Mouse (Mus musculus) splenic B cell, adult 2 months (primary cell): ENCODE measurements around the gene Txn1.

Experiments used
- DNase-seq: peaks from one replicate; pipeline ENCODE4 v3.0.0-alpha.2; 2011; ENCODE audit warnings: low read depth, low spot score
- H3K27me3 ChIP-seq: 2 replicates; pipeline ENCODE4 v1.6.1; 2012; ENCODE audit warnings: mild to moderate bottlenecking, low read length, moderate library complexity, mixed read lengths; ENCODE audit not compliant: control insufficient read depth, poor library complexity, insufficient read depth, severe bottlenecking
- H3K36me3 ChIP-seq: 2 replicates; pipeline ENCODE4 v1.6.1; 2012; ENCODE audit warnings: mild to moderate bottlenecking, low read length, moderate library complexity, mixed read lengths; ENCODE audit not compliant: control insufficient read depth, poor library complexity, insufficient read depth, severe bottlenecking

Txn1 gene

DNA sequence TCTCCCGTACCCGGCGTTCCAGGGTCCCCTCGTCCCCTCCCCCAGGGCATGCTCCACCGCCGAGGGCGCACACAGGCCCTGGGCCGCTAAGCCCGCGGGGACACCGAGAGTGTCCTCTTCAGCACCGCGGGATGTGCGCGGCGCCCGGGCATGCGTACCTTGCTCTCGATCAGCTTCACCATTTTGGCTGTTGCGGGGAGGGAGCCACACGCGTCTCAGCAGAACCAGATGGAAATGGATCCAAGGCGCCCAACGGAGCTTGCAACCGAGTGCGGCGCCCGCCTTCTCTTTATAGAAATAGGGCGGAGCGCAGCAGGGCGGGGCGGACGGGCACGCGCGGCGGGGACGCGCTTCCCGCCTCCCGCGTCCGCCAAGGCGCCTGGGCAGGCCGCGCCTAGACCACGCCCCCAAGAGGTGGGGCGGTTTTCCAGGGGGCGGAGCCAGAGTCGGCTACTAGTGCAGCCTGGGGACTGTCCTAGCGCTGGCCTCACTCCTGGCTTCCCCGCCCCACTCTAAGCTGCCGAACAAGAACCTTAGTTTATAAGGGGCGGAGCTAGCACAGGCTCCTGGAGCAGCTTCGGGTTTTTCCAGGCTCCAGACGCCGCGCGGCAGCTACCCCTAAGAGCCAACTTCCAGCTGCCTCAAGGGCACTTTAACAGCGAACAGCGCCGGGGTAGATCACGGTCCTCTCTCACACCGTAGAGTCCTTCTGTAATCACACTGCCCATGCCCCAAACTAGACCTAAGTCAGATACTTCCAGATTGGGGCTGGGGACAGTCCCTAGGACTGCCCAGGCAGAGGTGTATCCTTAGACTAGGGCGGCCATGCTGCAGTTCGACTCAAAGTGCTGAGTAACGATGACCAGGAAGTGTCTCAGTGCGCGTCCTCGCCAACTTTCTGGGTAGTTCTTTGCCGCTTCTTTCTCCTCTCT, at the start of gene Txn1:
Txn1 (minus strand) TSS at position 383 of the 932 bp plus-strand sequence.
- no peaks in the 10 kb centered on the region for H3K27me3 ChIP-seq
- peak; percentile 96 for DNase-seq
- H3K36me3 ChIP-seq = no peaks in the 10 kb centered on the region

DNA sequence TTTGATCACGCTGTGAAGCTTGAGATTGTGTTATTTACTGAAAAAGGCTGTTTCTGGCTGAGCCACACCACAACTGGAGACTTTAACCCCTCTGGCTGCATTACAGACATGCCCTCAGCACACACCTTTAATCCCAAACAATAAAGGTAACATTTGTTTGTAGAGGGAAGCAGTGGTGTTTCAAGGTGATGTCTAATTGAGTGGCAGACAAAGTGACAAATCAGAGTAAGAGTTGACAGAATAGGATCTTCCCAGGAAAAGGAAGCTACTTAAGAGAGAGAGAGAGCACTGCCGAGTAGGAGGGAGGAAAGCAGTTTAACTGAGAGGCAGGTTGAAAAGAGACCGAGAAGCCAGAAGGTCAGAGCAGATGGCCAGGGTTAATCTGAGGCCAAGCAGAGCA, 47.3 kb upstream of the Txn1 start:
- no peaks in the 10 kb centered on the region for H3K27me3 ChIP-seq
- DNase-seq = no peak
- no peaks in the 10 kb centered on the region for H3K36me3 ChIP-seq

DNA sequence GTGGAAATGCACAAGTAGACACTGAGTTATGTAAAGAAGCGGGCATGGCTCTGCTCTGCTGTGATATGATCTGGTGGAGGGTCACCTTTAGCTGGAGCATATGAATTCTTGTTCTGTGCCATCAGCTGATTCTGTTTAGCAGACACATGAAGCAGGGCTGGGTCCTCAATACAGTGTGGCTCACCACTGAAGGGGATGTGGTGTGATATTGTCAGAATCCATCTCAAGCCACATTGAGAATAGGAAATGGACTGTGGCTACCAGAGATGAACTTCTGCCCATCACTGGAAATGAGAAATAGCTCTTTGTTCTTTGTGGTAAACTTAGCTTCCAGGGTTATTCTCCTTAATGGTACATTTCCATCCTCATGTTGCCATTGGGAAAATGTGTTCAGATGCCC, 35.2 kb upstream of the Txn1 start:
- Histone ChIP-seq H3K27me3 (no peaks in the 10 kb centered on the region), H3K36me3 (no peaks in the 10 kb centered on the region)
- no peak for DNase-seq

DNA sequence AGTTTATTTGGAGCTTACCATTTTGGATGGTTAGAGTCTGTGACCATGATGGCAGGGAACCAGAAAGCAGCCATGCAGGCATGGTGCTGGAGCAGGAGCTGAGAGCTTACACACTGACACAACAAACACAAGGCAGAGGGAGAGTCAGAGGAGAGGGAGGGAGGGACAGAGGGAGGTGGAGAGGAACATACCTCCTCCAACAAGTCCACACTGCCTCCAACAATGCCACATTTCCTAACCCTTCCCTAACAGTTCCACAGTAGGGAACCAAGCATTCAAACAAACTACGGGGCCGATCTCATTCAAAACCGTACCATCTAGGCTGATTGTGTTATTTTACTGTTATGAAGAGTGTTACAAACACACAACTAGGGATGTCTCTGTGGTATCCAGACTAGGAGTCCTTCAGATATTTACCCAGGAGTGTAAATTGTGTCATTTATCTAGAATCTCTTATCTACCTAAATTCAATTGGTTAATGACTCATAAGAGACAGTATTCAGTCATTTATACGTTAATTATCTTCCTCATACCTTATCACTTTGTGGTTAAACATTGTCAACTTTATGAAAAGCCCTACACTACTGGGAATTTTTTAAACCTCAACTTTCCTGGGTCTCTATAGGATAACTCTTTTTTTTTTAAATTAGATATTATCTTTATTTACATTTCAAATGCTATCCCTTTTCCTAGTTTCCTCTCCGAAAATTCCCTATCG, 18.3 kb upstream of the Txn1 start:
- no peaks in the 10 kb centered on the region for H3K27me3 ChIP-seq
- no peak for DNase-seq
- no peaks in the 10 kb centered on the region for H3K36me3 ChIP-seq

DNA sequence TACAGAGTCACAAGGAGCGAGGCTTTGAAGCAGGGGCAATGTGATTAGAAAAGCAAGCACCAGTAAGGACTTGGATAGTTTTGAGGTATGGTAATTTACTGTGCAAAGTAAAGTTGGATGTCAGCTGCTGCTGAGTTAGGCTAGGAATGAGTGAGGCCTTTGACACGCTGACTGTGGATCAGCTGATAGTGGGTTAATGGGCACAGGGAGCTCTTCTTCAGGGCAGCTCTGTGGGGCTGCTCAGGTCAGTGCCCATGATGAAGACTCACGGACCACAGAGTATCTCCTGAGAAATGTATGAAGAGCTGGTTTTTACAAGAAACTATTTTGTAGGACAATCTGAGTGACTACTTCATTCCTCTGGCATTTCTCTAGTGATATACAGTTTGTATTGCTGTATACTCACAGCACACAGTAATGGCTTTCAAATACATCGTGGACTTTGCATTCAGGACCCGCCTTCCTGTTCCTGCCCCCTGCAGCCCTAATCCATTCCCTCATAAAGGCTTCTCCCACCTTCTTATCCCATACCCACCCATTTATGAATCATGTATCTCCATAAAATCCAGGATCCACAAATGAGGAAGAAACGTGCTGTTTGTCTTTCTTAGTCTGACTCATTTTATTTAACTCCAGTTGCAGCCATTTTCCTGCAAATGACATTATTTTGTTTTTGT, 17.5 kb upstream of the Txn1 start:
- no peak for DNase-seq
- Histone ChIP-seq H3K27me3 (no peaks in the 10 kb centered on the region), H3K36me3 (no peaks in the 10 kb centered on the region)

DNA sequence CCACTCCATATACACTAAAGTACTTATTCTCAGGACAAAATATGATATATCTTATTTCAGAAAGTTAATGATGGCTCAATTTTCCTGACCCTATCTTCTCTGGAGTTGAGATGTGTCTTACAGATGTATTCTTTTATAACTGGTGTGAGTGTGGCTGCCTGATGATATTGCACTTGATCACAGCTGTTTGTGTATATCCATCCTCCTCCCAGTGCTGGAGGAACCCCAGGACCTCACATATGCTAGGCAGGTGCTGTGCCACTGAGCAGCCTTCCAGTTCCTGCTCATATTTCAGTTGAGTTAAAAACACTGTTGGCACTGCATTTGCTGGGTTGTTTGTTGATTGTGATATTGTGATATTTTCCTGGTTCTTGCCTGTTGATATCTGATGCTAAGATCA, 14.1 kb upstream of the Txn1 start:
- no peak for DNase-seq
- H3K27me3 ChIP-seq = no peaks in the 10 kb centered on the region
- H3K36me3 ChIP-seq = no peaks in the 10 kb centered on the region

DNA sequence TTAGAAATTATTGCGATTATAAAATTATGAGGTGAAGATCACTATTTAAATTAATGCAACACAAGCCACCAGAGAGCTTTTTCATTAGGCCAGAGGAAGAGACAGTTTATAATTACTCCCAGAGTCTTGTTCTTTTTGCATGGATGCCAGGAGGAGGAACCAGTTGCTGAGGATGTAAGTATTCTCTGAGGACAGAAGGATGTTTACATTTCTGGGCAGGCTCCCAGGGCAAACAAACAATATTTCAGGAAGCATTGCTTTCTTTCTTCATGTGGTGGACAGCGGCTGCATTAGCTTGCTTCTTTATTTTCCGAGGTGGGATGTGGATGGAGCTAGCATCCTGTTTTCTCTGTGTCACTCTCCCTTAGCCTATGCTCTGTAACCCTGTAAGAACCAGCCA, 11.0 kb upstream of the Txn1 start:
- no peaks in the 10 kb centered on the region for H3K36me3 ChIP-seq
- DNase-seq = no peak
- no peaks in the 10 kb centered on the region for H3K27me3 ChIP-seq

DNA sequence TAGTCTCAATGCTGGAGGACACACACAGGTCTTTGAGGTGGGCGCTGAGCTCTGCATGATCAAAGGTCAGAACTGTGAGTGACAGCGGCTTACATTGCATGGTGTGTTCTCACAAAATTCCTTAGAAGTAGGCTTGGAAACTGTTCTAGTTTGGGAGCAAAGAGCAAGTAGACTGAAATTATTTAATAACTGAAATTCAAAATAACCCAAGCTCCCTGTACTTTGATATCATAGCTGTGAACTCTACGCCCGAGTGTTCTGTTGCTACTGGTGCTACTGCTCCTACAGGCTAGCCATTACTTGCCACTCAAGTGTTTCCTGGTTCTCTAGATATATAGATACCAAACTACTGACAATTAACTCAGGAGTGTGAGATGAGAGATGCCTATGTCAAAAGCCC, 9.3 kb upstream of the Txn1 start:
- Histone ChIP-seq H3K27me3 (no peaks in the 10 kb centered on the region), H3K36me3 (no peaks in the 10 kb centered on the region)
- no peak for DNase-seq

DNA sequence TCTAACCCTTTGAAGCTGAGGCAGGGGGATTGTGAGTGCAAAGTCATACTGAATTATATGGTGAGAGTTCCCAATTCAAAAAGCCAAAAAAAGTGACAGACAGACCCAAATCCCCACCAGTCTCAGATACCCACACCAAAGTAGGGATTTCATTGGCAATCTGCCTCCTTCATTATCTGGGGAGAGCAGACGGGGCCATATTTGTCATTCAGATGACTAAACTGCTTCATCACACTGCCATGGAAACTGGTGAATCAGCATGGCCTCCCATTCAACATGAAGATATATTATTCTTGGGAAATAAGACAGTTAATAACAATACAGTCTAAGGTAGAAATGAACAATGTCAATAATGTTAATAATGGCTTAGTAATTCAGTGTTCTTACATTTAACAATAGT, 7.9 kb upstream of the Txn1 start:
- H3K27me3 ChIP-seq = no peaks in the 10 kb centered on the region
- H3K36me3 ChIP-seq = no peaks in the 10 kb centered on the region
- no peak for DNase-seq

DNA sequence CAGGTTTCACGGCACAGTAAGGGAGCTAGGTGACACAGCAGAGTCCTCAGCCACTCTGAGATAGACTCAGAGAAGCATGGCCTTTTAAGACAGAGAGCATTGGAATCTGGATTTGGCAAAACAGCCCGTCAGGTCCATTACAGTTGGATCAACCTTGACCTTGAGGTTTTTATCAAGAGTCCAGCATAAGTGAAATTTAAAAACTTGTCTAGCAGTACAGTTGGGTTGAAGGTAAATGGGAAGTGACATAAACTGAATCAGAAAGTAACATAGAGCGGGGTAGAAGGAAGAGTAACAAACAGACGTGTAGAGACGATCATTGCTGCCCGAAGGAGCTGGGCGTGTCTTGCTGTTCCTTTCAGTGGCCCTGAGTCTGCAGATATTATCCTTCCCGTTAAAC, 2.8 kb upstream of the Txn1 start:
- H3K27me3 ChIP-seq = no peaks in the 10 kb centered on the region
- DNase-seq = no peak

DNA sequence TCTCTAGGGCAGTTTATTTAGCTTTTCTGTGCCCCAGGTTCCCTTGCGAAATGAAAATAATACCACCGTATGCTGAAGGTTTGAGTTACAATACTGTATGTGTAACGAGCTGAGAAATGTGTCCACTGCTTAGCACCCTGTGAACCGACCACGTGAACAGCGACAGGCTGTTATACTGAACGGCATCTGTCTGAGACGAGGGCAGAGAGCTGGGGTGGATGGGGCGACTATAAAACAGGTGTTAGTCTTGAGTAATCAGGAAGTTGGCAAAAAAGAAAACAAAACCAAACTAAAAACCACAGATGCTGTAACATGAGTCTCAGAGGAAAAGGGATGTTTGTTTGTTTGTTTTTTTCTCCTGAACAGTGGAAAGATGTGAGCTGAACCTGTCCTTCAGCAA, 1.9 kb upstream of the Txn1 start:
- H3K36me3 ChIP-seq = no peaks in the 10 kb centered on the region
- DNase-seq = peak; percentile 52
- no peaks in the 10 kb centered on the region for H3K27me3 ChIP-seq

More for the DNA sequence above, 2.8 kb upstream of the Txn1 start:
- H3K36me3 ChIP-seq = no peaks in the 10 kb centered on the region

DNA sequence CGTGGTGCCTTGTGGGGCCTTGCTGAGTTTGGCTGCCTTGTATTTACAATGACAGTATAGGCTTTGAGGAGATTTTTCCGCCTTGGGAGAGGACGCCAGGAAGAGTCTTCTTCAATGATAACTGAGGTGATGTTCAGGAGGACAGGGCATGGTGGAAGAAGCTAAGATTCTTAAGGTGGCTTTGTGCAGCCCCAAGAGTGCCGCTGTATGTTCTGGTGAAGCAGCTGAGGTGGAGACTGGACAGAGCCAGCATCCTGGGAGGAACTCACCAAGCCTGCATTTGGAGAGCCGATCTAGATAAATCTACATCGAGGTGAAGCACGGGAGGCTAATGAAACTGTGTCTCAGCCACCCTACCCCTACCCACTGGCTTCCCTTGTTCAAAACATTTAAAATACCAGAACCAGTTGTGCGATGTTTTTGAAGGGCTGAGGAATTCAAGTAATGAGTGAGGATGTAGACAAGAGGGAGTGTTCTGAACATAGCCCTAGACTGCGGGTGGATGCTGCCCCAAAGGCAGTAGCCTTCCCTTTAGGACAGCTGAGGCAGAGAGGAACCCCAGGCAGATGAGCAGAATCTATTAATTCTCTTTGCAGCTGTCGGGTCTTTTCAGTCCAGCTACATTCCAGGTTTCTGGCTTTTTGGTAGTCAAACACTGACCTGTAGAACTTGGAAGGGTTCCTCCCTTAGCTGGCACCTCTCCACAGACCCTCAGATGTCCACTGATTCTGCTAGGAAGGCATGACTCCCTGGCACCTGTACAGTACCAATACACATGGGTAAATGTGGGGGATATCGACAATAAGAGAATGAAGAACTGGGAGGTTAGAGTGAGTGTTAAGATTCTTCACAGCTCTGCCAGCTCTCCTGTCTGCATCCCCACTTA, 1.2 kb upstream of the Txn1 start:
- Histone ChIP-seq H3K27me3 (no peaks in the 10 kb centered on the region), H3K36me3 (no peaks in the 10 kb centered on the region)
- DNase-seq = no peak

DNA sequence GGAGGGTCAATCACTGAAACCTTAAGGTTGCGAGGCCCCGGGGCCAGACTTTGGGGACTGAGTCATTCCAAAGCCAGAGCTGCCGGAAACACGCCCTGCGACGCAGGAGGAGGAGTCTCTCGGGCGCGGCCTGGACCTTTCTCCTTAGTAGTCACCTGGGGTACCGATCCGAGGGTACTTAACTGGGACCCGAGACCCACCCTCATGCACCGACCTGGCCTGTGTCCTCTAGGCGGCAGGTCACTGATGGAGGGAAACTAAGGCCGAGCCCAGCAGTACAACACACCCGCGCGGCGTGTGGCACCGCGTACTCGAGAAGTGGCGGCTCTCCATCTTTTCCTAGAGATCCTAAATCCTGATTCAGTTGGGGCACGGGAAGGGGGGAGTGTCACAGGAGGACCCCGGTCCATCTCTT, 660 bp downstream of the Txn1 start:
- Histone ChIP-seq H3K27me3 (no peaks in the 10 kb centered on the region), H3K36me3 (peaks cover 3% of the 10 kb centered on the region; the same call in 1 of the 2 replicates)
- peak; percentile 35 for DNase-seq

DNA sequence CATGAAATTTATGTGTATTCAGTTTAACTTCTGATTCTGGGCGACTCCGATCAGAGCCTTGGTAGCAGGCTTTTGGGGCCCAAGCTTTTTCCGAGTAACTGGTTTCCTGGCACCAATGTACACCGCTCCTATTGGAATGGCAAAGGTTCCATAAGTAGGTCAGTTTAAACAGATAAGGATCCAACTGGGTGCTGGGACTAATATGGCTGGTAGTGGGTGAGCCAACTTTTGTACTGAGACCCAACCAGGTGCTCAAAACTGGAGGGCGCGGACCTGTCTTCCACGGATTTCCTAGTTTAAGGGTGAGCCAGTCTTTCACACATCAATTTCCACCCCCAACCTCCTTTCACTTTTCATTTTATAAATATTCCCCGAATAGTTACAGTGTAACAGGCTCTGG, 1.2 kb downstream of the Txn1 start:
- no peak for DNase-seq
- Histone ChIP-seq H3K27me3 (no peaks in the 10 kb centered on the region), H3K36me3 (peaks cover 3% of the 10 kb centered on the region; the same call in 1 of the 2 replicates)
